Mouse (Mus musculus) telencephalon, adult 2 months (tissue): ENCODE data around the gene Ephb1.

Experiments used
- DNase-seq: peaks from one replicate; pipeline ENCODE4 v3.0.0-alpha.2; 2011; ENCODE audit warnings: low read depth, low spot score

The Ephb1 gene

GRCm38 (mm10) chr9:101994086-101994485, 360.4 kb downstream of the Ephb1 start:
- no peak for DNase-seq

DNA sequence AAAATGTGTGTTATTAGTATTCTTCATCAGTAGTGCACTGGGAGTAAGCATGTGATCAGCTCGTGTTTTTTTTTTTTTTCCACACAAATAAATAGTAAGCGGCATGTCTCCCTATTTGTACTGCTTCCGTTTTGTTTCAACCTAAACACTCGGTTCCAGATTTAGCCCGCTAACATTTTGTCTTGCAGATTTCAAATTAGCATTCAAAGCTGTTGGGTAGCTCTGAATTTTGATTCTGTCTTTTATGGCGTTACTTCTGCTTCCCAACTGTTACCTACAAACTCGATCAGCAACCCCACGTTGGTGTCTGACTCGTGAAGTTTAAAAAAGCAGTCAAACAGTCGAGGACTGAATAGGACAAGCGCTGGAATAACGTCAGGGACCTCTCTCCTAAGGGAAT, 363.7 kb downstream of the Ephb1 start:
- DNase-seq = peak; percentile 53

DNA sequence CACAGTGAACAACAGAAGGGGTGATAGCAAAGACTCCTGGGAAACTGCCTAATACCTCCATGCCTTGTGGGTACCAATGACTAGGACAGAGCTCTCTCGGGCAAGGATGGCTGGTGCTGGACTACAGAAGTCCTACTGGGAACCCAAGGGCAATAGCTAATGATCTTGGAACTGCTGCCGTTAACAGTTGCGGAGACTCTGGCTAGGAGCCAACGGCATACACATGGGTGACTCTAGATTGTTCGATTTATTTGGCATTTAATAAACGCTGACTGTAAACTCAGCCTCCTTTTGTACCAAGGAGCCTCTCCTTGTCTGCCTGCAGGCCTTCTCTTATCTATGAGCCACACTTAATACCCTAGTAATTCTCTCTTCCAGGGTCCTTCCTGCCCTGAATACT, 364.5 kb downstream of the Ephb1 start:
- no peak for DNase-seq

- no peak for DNase-seq
Measured at GRCm38 (mm10) chr9:101986910-101987309, 367.6 kb downstream of the Ephb1 start.

GRCm38 (mm10) chr9:101982378-101982777, 372.1 kb downstream of the Ephb1 start:
- DNase-seq = no peak

- DNase-seq = no peak
Measured at GRCm38 (mm10) chr9:101981161-101981560, 373.3 kb downstream of the Ephb1 start.

DNA sequence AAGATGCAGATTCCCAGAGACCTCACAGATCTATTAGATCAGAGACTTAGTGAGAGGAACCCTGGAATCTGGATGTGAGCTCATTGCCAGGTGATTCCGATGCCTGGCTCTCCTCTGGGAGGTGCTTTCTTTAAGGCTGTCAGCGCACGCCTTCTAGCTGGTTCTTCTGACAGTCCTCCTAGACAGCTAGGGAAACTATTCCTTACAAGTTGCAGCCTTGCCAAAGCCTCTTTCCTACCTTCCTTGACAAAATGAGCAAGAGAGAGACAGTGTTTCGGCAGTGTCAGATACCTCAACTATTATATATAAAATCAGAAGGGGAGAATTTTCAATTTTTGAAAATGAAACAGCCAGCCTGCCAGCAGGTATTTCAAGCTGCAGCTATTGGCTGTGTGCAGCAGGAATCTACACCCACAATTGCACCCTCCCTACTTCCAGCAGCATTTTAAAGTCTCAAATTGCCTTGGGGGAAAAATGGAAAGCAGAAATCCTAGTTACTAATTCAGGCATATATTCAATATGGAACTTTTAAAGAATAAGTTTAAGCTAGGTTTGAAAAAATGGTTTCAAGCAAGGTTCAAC, 377.5 kb downstream of the Ephb1 start:
- peak; percentile 53 for DNase-seq

DNA sequence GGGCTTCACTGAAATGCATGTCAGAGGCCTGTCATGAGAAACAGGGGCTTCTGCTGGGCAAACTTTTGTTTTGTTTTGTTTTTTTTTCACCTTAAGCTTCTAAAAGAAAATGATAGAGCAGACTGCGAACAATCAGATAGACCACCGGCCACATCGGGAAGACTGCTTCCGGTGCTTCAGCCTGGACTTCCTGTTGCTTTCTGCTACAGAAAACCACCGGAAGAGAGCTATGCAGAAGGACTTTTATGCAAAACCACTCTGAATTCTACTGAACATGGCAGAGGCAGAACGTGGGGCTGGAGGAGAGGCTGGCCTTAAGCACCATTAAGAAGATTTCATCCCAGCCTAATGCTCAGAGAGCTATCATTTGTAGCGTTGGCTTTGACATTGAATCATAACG, 382.2 kb downstream of the Ephb1 start:
- DNase-seq = no peak

GRCm38 (mm10) chr9:101971806-101972205, 382.7 kb downstream of the Ephb1 start:
- no peak for DNase-seq

DNA sequence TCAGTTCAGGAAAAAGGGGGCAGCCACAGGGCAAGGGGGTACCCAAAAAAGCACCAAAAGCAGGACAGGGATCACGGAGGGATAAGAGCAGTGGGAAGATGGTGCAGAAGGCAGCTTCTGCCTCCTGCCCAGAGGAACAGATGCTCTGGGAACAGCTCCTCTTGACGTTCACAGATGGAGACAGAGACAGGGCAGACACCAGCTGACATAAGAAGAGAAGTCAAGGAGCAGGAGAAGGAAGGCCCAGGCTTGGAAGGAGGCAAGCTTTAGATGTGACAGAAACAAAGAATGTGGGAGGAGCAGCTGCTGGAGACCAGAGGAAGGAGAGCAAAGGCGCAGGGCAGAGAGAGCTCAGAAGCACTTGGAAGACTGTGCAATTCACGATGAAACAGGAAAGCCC, 398.3 kb downstream of the Ephb1 start:
- DNase-seq = no peak

DNA sequence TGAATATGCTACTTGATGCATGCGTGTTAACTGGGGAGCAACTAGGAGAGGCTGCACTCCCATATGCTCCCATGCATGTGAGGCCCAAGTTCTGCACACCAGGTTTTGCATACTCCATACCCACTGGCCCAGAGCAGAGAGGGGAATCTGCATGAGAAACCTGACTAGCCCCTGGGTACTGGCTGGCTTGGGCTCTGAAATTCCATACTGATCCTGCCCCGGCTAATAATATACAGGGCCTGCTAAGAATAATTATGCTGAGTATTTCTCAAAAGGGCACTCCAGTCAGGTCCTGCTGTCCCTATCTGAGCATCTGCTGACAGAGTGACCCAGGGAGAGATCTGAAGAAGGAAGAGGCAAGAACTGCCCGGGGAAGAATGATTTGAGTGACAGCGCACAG, 400.0 kb downstream of the Ephb1 start:
- no peak for DNase-seq

DNA sequence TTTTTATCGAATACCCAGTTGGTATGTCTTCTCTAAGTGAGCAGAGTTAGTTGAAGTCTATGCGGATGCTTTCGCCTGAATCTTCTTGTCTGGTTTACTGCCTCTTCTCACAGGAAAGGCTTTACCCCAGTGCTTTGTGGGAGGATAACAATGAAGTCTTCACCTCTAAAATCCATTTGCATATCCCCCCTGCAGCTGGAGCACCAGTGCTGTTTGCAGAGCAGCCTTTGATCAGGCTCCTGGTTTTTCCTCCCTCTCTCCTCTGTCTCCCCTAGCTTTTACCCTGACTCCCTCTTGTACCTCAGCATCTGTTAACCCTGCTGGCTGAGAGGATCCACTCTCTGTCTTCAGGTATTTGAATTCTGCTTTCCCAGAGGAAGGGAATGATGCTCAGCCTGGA, 404.4 kb downstream of the Ephb1 start:
- no peak for DNase-seq

GRCm38 (mm10) chr9:101945814-101946213, 408.7 kb downstream of the Ephb1 start:
- DNase-seq = no peak

DNA sequence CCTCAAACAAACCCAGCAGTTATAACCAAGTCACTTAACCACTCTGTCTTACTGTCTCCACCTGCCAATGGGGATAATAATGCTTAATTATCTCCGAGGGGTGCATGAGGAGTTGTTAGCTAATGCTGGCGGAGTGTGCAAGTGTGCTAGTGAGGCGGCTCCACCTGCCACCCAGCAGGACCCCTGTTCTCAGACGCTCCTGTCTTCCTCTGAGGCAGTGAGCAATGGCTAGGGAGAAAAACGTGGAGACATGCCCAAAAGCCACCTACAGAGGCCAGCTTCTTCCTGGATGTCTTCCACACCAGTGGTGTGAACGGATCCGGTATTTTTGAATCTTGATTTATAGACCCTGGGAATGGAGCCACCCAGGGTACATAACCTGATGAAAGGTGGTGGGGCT, 409.2 kb downstream of the Ephb1 start:
- no peak for DNase-seq

DNA sequence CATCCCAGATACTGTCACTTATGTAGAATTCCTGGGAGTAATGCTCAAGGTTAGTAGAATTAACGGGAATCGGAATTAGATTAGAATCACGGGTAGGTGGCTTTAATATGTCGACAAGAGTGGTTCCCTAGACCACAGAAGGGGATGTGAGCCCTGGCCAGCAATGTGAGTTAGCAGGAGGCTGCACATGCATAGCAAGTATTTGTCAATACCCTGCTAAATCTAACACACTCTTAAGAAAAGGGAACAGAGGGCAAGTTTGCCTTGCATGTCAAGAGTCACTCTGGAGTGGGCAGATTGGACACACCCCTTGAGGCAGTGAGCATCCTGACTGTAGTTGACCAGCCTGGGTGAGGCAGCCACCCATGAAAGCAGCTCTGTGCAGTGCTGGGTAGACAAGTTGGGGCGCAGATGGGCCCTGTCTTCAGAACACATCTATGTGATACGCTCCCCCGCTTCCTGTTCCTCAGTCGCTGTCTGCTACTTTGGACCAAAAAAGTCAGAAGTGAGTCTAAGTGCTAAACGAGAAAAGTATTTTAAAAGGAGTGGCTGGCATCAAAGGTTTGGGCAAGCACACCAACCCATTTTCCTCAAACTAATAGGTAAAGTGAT, 412.3 kb downstream of the Ephb1 start:
- DNase-seq = no peak

- no peak for DNase-seq
Measured at GRCm38 (mm10) chr9:101940182-101940581, 414.3 kb downstream of the Ephb1 start.

DNA sequence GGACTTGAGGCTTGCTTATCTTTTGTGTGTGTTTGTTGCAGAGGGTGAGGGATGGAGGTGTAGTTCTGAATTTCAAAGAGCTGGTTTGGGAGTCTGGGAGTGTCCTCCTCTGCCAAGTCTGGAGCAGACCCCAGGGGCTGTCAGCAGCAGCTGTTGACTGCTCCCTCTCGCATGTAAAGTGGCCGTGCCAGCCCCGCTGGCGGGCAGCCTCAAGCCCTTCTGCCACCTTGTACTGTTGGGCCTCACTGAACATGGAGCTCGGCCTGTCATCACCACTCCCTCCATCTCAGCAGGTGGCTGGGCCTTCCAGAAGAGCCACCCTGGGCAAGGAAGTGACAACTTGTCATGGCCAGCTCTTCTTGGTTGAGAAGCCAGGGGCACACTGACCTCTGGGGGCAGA, 415.5 kb downstream of the Ephb1 start:
- DNase-seq = no peak

DNA sequence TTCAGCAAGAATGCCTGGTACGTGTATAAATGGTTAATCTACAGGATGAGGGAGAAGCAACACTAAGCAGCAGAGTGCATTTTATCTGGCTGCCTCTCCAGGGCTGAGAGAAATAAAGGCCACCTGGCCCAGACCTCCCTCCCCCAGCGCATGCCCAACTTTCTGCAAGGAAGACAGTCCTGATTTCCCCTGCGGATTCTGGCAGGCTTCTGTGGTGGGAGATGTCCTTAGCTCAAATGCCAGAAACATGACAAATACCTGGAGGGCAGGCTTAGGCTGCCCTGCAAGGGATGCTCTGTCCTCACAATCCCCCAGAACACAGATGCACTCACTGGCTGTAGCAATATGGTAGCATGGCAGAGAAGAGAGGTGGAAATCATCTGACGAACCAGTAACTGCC, 416.4 kb downstream of the Ephb1 start:
- DNase-seq = no peak

GRCm38 (mm10) chr9:101934887-101935286, 419.6 kb downstream of the Ephb1 start:
- DNase-seq = no peak

DNA sequence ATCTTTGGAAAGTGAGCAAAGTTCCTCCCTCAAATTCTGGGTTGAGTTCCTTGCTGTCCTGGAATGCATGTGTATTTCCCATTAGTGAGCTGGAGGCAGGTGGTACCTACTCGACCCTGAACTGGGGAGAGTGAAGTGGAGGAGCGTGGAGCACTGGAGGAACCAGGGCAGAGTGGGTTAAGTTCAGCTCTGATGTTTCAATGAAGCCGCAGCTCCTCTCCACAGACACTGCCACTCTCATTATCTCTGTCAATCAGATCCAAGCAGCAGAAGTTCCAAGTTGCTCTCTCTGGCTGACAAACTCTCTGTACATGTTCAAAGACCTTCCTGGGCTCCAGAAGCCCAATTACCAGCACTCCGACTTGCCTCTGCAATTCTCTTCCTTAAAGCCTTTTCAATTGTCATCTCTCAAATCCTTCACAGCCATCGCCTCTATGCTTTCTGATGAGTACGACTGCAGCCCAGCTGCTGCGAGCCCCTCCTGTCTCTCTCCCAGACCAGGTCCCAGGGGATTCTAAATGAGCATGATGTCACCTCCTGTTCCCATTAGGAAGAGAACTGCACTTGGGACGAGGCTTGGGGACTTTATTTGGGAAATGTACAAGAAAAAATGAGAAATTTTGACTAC, 420.4 kb downstream of the Ephb1 start:
- DNase-seq = no peak

DNA sequence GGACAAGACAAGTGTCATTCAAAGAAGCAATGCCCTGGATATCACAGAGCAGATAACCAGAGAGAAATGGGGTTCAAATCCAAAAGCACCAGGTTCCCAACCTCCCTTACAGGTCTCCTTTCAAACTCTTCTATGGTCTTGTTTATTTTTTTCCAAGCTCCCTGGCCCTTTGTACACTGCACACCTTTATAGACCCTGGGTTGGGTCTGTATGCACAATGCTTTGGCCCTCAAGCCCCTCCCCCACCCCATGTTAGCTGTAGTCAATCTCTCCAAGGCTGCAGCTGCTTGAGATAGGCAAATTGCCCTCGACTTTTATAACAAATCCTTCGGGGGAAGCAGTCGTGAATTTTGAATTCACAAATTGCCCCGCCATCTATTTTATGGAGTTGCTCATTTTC, 429.7 kb downstream of the Ephb1 start:
- no peak for DNase-seq

DNA sequence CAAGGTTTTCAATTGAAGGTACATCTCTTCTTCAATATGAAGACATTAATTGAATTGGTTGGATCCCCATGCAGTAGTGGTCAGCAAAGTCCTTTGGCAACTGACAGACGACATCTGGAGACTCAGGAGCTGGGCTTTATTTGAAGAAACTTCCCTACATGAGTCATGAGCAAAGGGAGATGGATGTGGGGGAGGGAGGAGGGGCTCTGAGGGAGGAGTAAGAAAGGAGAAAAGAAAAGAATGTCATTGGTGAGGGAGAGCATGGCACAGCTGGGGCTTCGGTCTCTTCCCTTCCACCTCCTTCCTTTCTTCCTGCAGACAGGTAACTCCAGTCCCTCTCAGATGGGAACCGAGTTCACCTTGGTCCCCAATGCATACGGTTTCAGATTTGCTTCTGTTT, 431.6 kb downstream of the Ephb1 start:
- no peak for DNase-seq

GRCm38 (mm10) chr9:101919324-101919723, 435.2 kb downstream of the Ephb1 start:
- DNase-seq = no peak
